Mouse (Mus musculus): ENCODE measurements around the gene Lipk. TPM values are rescaled to one million over a fixed set of nuclear protein-coding genes. Genes with fewer than 3 reads are reported as not detected.

The Lipk gene
- polyA plus RNA-seq, 1 experiment from 2014 or later = not detected

GRCm38 (mm10) chr19:34051502-34051901, 43.4 kb downstream of the Lipk start:
- H3K27ac ChIP-seq (ENCODE audit: low read depth, low read length) = no peak overlapping the region
- no peaks in the 10 kb centered on the region for H3K9me3 ChIP-seq (ENCODE audit: control insufficient read depth, low read length)
- no peak overlapping the region for H3K9ac ChIP-seq (replicated peaks; ENCODE audit: low read depth, low read length)
- no peaks in the 10 kb centered on the region for H3K27me3 ChIP-seq (ENCODE audit: control insufficient read depth, insufficient read depth, low read length)
- no peak for ATAC-seq (ENCODE audit: low read depth)
- H3K36me3 ChIP-seq (ENCODE audit: control insufficient read depth, insufficient read depth, low read length) = no peaks in the 10 kb centered on the region
- no peak overlapping the region for H3K4me2 ChIP-seq (ENCODE audit: low read depth, low read length)
- no peaks in the 10 kb centered on the region for H3K4me1 ChIP-seq (ENCODE audit: control insufficient read depth, insufficient read depth, low read length)
- no peak overlapping the region for H3K4me3 ChIP-seq (ENCODE audit: low read depth, low read length)
- 87% methylated on average over 3 of the region's 3 CpGs for WGBS

GRCm38 (mm10) chr19:34063547-34063946, 55.5 kb downstream of the Lipk start:
- 64% methylated on average over 1 of the region's 1 CpGs for WGBS
- Histone ChIP-seq H3K27me3 (ENCODE audit: control insufficient read depth, insufficient read depth, low read length) (no peaks in the 10 kb centered on the region), H3K36me3 (ENCODE audit: control insufficient read depth, insufficient read depth, low read length) (no peaks in the 10 kb centered on the region), H3K4me1 (ENCODE audit: control insufficient read depth, insufficient read depth, low read length) (no peaks in the 10 kb centered on the region), H3K4me3 (ENCODE audit: low read depth, low read length) (no peak overlapping the region), H3K9me3 (ENCODE audit: control insufficient read depth, low read length) (no peaks in the 10 kb centered on the region), H3K9ac (replicated peaks; ENCODE audit: low read depth, low read length) (no peak overlapping the region), H3K27ac (ENCODE audit: low read depth, low read length) (no peak overlapping the region), H3K4me2 (ENCODE audit: low read depth, low read length) (no peak overlapping the region)
- ATAC-seq (ENCODE audit: low read depth) = no peak

GRCm38 (mm10) chr19:34064059-34064458, 56.0 kb downstream of the Lipk start:
- H3K4me2 ChIP-seq (ENCODE audit: low read depth, low read length) = no peak overlapping the region
- 90% methylated on average over 4 of the region's 4 CpGs for WGBS
- no peaks in the 10 kb centered on the region for H3K27me3 ChIP-seq (ENCODE audit: control insufficient read depth, insufficient read depth, low read length)
- H3K9me3 ChIP-seq (ENCODE audit: control insufficient read depth, low read length) = no peaks in the 10 kb centered on the region
- H3K36me3 ChIP-seq (ENCODE audit: control insufficient read depth, insufficient read depth, low read length) = no peaks in the 10 kb centered on the region
- no peak overlapping the region for H3K27ac ChIP-seq (ENCODE audit: low read depth, low read length)
- H3K4me1 ChIP-seq (ENCODE audit: control insufficient read depth, insufficient read depth, low read length) = no peaks in the 10 kb centered on the region
- ATAC-seq (ENCODE audit: low read depth) = no peak
- H3K4me3 ChIP-seq (ENCODE audit: low read depth, low read length) = no peak overlapping the region
- no peak overlapping the region for H3K9ac ChIP-seq (replicated peaks; ENCODE audit: low read depth, low read length)

- Histone ChIP-seq H3K9ac (replicated peaks; ENCODE audit: low read depth, low read length) (no peak within 1 kb of the TSS), H3K9me3 (ENCODE audit: control insufficient read depth, low read length) (no peaks in the 10 kb centered on the region), H3K4me2 (ENCODE audit: low read depth, low read length) (no peak within 1 kb of the TSS), H3K27ac (ENCODE audit: low read depth, low read length) (no peak within 1 kb of the TSS), H3K4me1 (ENCODE audit: control insufficient read depth, insufficient read depth, low read length) (no peaks in the 10 kb centered on the region), H3K36me3 (ENCODE audit: control insufficient read depth, insufficient read depth, low read length) (no peaks in the 10 kb centered on the region), H3K4me3 (ENCODE audit: low read depth, low read length) (no peak within 1 kb of the TSS), H3K27me3 (ENCODE audit: control insufficient read depth, insufficient read depth, low read length) (no peaks in the 10 kb centered on the region)
- ATAC-seq (ENCODE audit: low read depth) = no peak
- 93% methylated on average over 9 of the region's 9 CpGs for WGBS
Measured at GRCm38 (mm10) chr19:34066779-34067472, 58.8 kb downstream of the Lipk start, which contains the start of gene Lipn. Lipn (plus strand) TSS chr19:34067358.

- no peak for ATAC-seq (ENCODE audit: low read depth)
Measured at GRCm38 (mm10) chr19:34074239-34074638, 66.1 kb downstream of the Lipk start.

GRCm38 (mm10) chr19:34078130-34078529, 70.0 kb downstream of the Lipk start:
- Histone ChIP-seq H3K36me3 (ENCODE audit: control insufficient read depth, insufficient read depth, low read length) (no peaks in the 10 kb centered on the region), H3K27me3 (ENCODE audit: control insufficient read depth, insufficient read depth, low read length) (no peaks in the 10 kb centered on the region), H3K4me3 (ENCODE audit: low read depth, low read length) (no peak overlapping the region), H3K4me2 (ENCODE audit: low read depth, low read length) (no peak overlapping the region), H3K4me1 (ENCODE audit: control insufficient read depth, insufficient read depth, low read length) (no peaks in the 10 kb centered on the region), H3K9ac (replicated peaks; ENCODE audit: low read depth, low read length) (no peak overlapping the region), H3K9me3 (ENCODE audit: control insufficient read depth, low read length) (no peaks in the 10 kb centered on the region), H3K27ac (ENCODE audit: low read depth, low read length) (no peak overlapping the region)
- 75% methylated on average over 2 of the region's 2 CpGs for WGBS
- ATAC-seq (ENCODE audit: low read depth) = no peak

More at GRCm38 (mm10) chr19:34074239-34074638, 66.1 kb downstream of the Lipk start:
- Histone ChIP-seq H3K9me3 (ENCODE audit: control insufficient read depth, low read length) (no peaks in the 10 kb centered on the region), H3K36me3 (ENCODE audit: control insufficient read depth, insufficient read depth, low read length) (no peaks in the 10 kb centered on the region), H3K27me3 (ENCODE audit: control insufficient read depth, insufficient read depth, low read length) (no peaks in the 10 kb centered on the region), H3K4me1 (ENCODE audit: control insufficient read depth, insufficient read depth, low read length) (no peaks in the 10 kb centered on the region), H3K9ac (replicated peaks; ENCODE audit: low read depth, low read length) (no peak overlapping the region), H3K4me3 (ENCODE audit: low read depth, low read length) (no peak overlapping the region), H3K4me2 (ENCODE audit: low read depth, low read length) (no peak overlapping the region), H3K27ac (ENCODE audit: low read depth, low read length) (no peak overlapping the region)

- H3K36me3 ChIP-seq (ENCODE audit: control insufficient read depth, insufficient read depth, low read length) = no peaks in the 10 kb centered on the region
- H3K9ac ChIP-seq (replicated peaks; ENCODE audit: low read depth, low read length) = no peak overlapping the region
- WGBS = 83% methylated on average over 3 of the region's 3 CpGs
- no peak overlapping the region for H3K4me3 ChIP-seq (ENCODE audit: low read depth, low read length)
- no peak overlapping the region for H3K27ac ChIP-seq (ENCODE audit: low read depth, low read length)
- ATAC-seq (ENCODE audit: low read depth) = no peak
- H3K4me2 ChIP-seq (ENCODE audit: low read depth, low read length) = no peak overlapping the region
- H3K27me3 ChIP-seq (ENCODE audit: control insufficient read depth, insufficient read depth, low read length) = no peaks in the 10 kb centered on the region
- H3K9me3 ChIP-seq (ENCODE audit: control insufficient read depth, low read length) = no peaks in the 10 kb centered on the region
- H3K4me1 ChIP-seq (ENCODE audit: control insufficient read depth, insufficient read depth, low read length) = no peaks in the 10 kb centered on the region
Measured at GRCm38 (mm10) chr19:34089011-34089680, 81.1 kb downstream of the Lipk start.

- no peak overlapping the region for H3K9ac ChIP-seq (replicated peaks; ENCODE audit: low read depth, low read length)
- no peak for ATAC-seq (ENCODE audit: low read depth)
- 87% methylated on average over 5 of the region's 5 CpGs for WGBS
Measured at GRCm38 (mm10) chr19:34095381-34095780, 87.3 kb downstream of the Lipk start.

GRCm38 (mm10) chr19:34096228-34096627, 88.1 kb downstream of the Lipk start:
- Histone ChIP-seq H3K9ac (replicated peaks; ENCODE audit: low read depth, low read length) (no peak overlapping the region), H3K4me2 (ENCODE audit: low read depth, low read length) (no peak overlapping the region), H3K4me1 (ENCODE audit: control insufficient read depth, insufficient read depth, low read length) (no peaks in the 10 kb centered on the region), H3K27ac (ENCODE audit: low read depth, low read length) (no peak overlapping the region), H3K27me3 (ENCODE audit: control insufficient read depth, insufficient read depth, low read length) (no peaks in the 10 kb centered on the region), H3K9me3 (ENCODE audit: control insufficient read depth, low read length) (no peaks in the 10 kb centered on the region), H3K36me3 (ENCODE audit: control insufficient read depth, insufficient read depth, low read length) (no peaks in the 10 kb centered on the region), H3K4me3 (ENCODE audit: low read depth, low read length) (no peak overlapping the region)
- no peak for ATAC-seq (ENCODE audit: low read depth)
- WGBS = 84% methylated on average over 1 of the region's 1 CpGs

More at GRCm38 (mm10) chr19:34095381-34095780, 87.3 kb downstream of the Lipk start:
- Histone ChIP-seq H3K36me3 (ENCODE audit: control insufficient read depth, insufficient read depth, low read length) (no peaks in the 10 kb centered on the region), H3K9me3 (ENCODE audit: control insufficient read depth, low read length) (no peaks in the 10 kb centered on the region), H3K4me1 (ENCODE audit: control insufficient read depth, insufficient read depth, low read length) (no peaks in the 10 kb centered on the region), H3K4me3 (ENCODE audit: low read depth, low read length) (no peak overlapping the region), H3K27ac (ENCODE audit: low read depth, low read length) (no peak overlapping the region), H3K4me2 (ENCODE audit: low read depth, low read length) (no peak overlapping the region), H3K27me3 (ENCODE audit: control insufficient read depth, insufficient read depth, low read length) (no peaks in the 10 kb centered on the region)

Measured in neural tube, embryonic 14.5 days (tissue).